Mouse (Mus musculus): ENCODE results near the gene Atp5k. TPM values are rescaled to one million over a fixed set of nuclear protein-coding genes. Genes with fewer than 3 reads are reported as not detected.
A peak's percentile ranks its signal among the peaks of the same experiment; 100 is the strongest.

Atp5k gene
- polyA plus RNA-seq, 1 experiment = 35.6 TPM

DNA sequence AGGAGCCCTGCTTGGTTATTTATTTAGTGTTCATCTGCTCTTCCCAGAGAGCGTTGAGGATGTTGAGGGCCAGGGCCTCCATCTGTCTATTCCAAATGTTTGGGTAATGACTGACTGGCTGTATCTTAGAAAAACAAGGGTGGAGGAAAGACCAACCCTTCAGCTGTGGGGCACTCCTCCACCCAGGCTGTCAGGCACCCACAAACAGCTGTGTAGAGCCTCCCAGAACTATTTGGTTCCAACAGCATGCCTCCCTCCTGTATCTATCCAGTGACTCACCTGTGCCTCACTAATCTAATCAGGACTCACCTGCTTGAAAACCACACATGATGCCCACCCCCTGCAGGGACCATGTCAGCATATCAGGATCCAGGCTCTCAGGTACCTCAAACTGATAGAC lies 18.2 kb upstream of the Atp5k start:
- Histone ChIP-seq H3K27ac (ENCODE audit: control insufficient read depth, insufficient read depth, low read length) (no peak overlapping the region), H3K27me3 (ENCODE audit: control insufficient read depth, insufficient read depth, low read length) (no peaks in the 10 kb centered on the region), H3K36me3 (ENCODE audit: control insufficient read depth, insufficient read depth, low read length) (no peaks in the 10 kb centered on the region), H3K4me3 (ENCODE audit: control insufficient read depth, insufficient read depth, low read length) (no peak overlapping the region), H3K4me1 (replicated peaks; ENCODE audit: control insufficient read depth, insufficient read depth, low read length) (peaks cover 11% of the 10 kb centered on the region)
- DNase-seq = no peak
- WGBS = 97% methylated on average over 1 of the region's 1 CpGs
- no peak for TF ChIP-seq CTCF (IDR thresholded peaks at IDR 0.05; ENCODE audit: borderline replicate concordance, control insufficient read depth, extremely low read depth, insufficient read depth, low read length, poor library complexity)
- no peak for TF ChIP-seq POLR2A (IDR thresholded peaks at IDR 0.05; ENCODE audit: control insufficient read depth, extremely low read depth, insufficient read depth, low read length, poor library complexity)

DNA sequence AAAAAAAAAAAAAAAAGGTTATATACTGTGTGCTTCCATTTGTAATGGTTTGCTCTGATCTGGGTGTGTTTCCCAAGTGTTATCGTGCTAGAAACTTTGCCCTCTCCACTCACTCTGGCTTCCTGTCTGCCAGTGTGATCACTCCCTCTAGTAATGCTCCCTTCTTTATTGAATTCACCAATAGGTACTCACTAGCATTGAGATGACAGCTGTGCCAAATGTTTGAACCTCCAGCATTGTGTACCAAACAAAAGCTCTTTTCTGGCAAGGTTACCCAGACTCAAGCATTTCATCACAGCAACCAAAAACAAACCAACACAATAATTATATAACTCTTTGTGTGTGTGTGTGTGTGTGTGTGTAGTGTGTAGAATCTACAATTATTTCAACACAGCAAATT lies 17.4 kb upstream of the Atp5k start:
- Histone ChIP-seq H3K36me3 (ENCODE audit: control insufficient read depth, insufficient read depth, low read length) (no peaks in the 10 kb centered on the region), H3K27me3 (ENCODE audit: control insufficient read depth, insufficient read depth, low read length) (no peaks in the 10 kb centered on the region), H3K4me3 (ENCODE audit: control insufficient read depth, insufficient read depth, low read length) (no peak overlapping the region), H3K27ac (ENCODE audit: control insufficient read depth, insufficient read depth, low read length) (no peak overlapping the region), H3K4me1 (replicated peaks; ENCODE audit: control insufficient read depth, insufficient read depth, low read length) (peaks cover 11% of the 10 kb centered on the region)
- WGBS = 85% methylated on average over 1 of the region's 1 CpGs
- no peak for DNase-seq
- no peak for TF ChIP-seq CTCF (IDR thresholded peaks at IDR 0.05; ENCODE audit: borderline replicate concordance, control insufficient read depth, extremely low read depth, insufficient read depth, low read length, poor library complexity)
- no peak for TF ChIP-seq POLR2A (IDR thresholded peaks at IDR 0.05; ENCODE audit: control insufficient read depth, extremely low read depth, insufficient read depth, low read length, poor library complexity)

DNA sequence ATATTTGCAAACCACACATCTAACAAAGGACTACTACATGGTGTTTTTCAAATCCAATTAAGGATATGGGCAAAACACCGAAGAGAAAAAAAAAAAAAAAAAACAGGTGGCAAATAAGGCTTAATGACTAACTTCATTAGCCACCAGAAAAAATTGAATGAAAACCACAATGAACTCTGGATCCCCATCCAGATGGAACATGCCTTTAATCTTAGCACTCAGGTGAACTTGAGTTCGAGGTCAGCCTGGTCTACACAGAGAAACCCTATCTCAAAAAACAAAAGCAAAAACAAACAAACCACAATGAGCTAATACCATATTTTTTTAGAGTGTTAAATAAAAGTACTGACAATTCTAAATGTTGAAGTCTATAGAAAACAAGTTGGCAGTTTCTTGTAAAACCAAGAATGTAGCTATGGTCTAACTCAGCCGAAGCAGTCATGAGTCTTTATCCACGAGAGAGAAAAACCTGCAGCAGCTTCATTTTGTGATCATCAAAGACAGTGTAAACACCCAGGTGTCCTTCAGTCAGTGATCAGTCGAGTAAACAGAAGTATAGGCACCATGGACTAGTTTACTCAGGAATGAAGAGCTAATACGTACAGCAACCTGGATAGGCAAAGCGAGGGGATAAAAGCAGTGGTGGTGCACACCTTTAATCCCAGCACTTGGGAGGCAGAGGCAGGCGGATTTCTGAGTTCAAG lies 16.7 kb upstream of the Atp5k start:
- 85% methylated on average over 8 of the region's 8 CpGs for WGBS
- Histone ChIP-seq H3K27ac (ENCODE audit: control insufficient read depth, insufficient read depth, low read length) (no peak overlapping the region), H3K4me3 (ENCODE audit: control insufficient read depth, insufficient read depth, low read length) (no peak overlapping the region), H3K4me1 (replicated peaks; ENCODE audit: control insufficient read depth, insufficient read depth, low read length) (peaks cover 11% of the 10 kb centered on the region), H3K27me3 (ENCODE audit: control insufficient read depth, insufficient read depth, low read length) (no peaks in the 10 kb centered on the region), H3K36me3 (ENCODE audit: control insufficient read depth, insufficient read depth, low read length) (no peaks in the 10 kb centered on the region)
- TF ChIP-seq CTCF (IDR thresholded peaks at IDR 0.05; ENCODE audit: borderline replicate concordance, control insufficient read depth, extremely low read depth, insufficient read depth, low read length, poor library complexity) (no peak), POLR2A (IDR thresholded peaks at IDR 0.05; ENCODE audit: control insufficient read depth, extremely low read depth, insufficient read depth, low read length, poor library complexity) (no peak)
- DNase-seq = no peak

DNA sequence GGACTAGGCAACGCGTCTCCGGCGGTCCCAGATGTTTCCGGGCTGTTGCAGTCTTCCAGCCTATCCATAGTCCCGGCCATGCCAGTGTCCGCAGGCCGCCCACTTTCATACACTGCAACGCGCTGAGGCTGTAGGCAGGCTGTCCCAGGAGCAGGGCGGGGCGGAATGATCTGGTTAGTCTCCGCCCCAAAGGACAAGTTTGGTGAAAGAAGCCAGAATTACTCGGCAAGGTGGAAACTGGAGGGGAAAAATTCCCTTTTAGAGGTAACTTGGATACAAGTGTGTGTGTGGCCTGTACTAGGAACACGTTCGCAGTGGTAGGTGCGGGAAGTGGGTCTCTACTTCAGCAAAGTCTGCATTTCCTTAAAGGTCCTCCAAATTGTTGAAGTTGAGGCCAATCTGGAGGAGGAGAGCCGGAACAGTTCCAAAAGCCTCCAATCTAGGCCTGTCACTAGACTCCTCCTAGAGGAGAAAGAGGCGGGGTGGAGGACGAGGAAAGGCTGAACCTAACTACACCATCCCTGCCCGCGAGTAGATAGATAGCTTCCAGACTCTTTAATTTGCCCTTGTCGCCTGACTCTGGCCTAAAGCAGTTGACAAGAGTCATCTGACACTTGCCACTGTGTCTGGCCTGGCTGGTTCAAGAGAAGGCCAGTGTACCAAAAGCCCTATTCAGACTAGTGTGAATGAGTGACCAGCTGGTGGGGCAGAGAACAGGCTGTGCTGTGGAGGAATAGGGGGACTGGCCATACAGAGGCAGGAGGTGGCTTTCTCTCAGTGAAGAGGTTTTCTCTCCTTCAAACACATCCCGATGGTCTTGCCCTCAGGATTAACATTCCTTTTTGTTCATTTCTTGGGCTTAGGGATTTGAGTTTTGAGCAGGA lies 14.8 kb upstream of the Atp5k start, which contains the start of gene Mfsd7a:
TSS of gene Mfsd7a (minus strand) at position 107 of the 884 bp plus-strand sequence.
- no peak for DNase-seq

DNA sequence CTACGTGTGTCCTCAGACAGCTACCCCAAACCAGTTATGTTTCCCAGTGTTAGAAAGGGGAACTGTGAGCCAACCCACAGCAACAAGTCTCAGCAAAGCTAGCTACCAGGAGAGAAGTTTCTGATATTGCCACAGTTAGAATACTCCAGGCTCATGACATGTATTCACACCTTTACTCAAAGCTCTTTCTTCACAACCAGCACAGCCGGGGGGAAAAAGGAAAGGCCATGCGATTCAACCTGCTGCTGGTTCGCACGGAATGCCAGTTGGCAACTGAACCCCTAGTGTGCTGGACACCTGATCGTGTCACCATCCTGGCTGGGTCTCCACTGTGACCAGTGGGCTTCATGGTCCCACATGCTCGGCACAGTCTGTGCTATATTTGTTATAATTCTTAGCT lies 13.6 kb upstream of the Atp5k start:
- TF ChIP-seq POLR2A (IDR thresholded peaks at IDR 0.05; ENCODE audit: control insufficient read depth, extremely low read depth, insufficient read depth, low read length, poor library complexity) (no peak), CTCF (IDR thresholded peaks at IDR 0.05; ENCODE audit: borderline replicate concordance, control insufficient read depth, extremely low read depth, insufficient read depth, low read length, poor library complexity) (no peak)
- WGBS = 87% methylated on average over 7 of the region's 7 CpGs
- no peaks in the 10 kb centered on the region for H3K36me3 ChIP-seq (ENCODE audit: control insufficient read depth, insufficient read depth, low read length)
- peaks cover 24% of the 10 kb centered on the region for H3K4me1 ChIP-seq (replicated peaks; ENCODE audit: control insufficient read depth, insufficient read depth, low read length)
- H3K27me3 ChIP-seq (ENCODE audit: control insufficient read depth, insufficient read depth, low read length) = no peaks in the 10 kb centered on the region
- no peak overlapping the region for H3K27ac ChIP-seq (ENCODE audit: control insufficient read depth, insufficient read depth, low read length)
- DNase-seq = no peak
- no peak overlapping the region for H3K4me3 ChIP-seq (ENCODE audit: control insufficient read depth, insufficient read depth, low read length)

More for the DNA sequence above, 14.8 kb upstream of the Atp5k start, which contains the start of gene Mfsd7a:
- Histone ChIP-seq H3K27me3 (ENCODE audit: control insufficient read depth, insufficient read depth, low read length) (no peaks in the 10 kb centered on the region), H3K4me3 (ENCODE audit: control insufficient read depth, insufficient read depth, low read length) (peak within 1 kb of the TSS; percentile 31), H3K4me1 (replicated peaks; ENCODE audit: control insufficient read depth, insufficient read depth, low read length) (peaks cover 14% of the 10 kb centered on the region), H3K27ac (ENCODE audit: control insufficient read depth, insufficient read depth, low read length) (no peak within 1 kb of the TSS), H3K36me3 (ENCODE audit: control insufficient read depth, insufficient read depth, low read length) (no peaks in the 10 kb centered on the region)
- WGBS = 38% methylated on average over 24 of the region's 24 CpGs
- TF ChIP-seq POLR2A (IDR thresholded peaks at IDR 0.05; ENCODE audit: control insufficient read depth, extremely low read depth, insufficient read depth, low read length, poor library complexity) (no peak), CTCF (IDR thresholded peaks at IDR 0.05; ENCODE audit: borderline replicate concordance, control insufficient read depth, extremely low read depth, insufficient read depth, low read length, poor library complexity) (no peak)

DNA sequence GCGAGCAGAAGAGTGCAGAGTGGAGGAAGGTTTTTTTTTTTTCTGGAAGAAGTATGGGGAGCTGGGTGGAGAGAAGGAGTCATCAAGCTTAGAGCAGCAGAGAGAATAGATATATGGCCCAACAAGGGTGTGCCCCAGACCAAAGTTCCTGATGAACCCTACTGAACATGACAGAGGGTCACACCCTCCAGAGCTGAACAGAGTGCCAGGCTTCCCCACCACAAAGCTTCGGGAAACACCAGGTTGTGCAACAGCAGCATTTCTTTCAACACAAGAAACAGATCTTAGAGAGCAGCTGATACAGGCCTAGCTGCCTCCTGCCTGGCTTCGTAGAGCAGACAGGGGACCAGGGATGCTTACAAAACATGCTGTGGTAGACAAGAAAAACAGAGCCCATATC lies 12.7 kb upstream of the Atp5k start:
- peaks cover 24% of the 10 kb centered on the region for H3K4me1 ChIP-seq (replicated peaks; ENCODE audit: control insufficient read depth, insufficient read depth, low read length)
- 86% methylated on average over 3 of the region's 3 CpGs for WGBS
- no peaks in the 10 kb centered on the region for H3K36me3 ChIP-seq (ENCODE audit: control insufficient read depth, insufficient read depth, low read length)
- H3K4me3 ChIP-seq (ENCODE audit: control insufficient read depth, insufficient read depth, low read length) = no peak overlapping the region
- no peaks in the 10 kb centered on the region for H3K27me3 ChIP-seq (ENCODE audit: control insufficient read depth, insufficient read depth, low read length)
- no peak for DNase-seq
- no peak overlapping the region for H3K27ac ChIP-seq (ENCODE audit: control insufficient read depth, insufficient read depth, low read length)
- TF ChIP-seq POLR2A (IDR thresholded peaks at IDR 0.05; ENCODE audit: control insufficient read depth, extremely low read depth, insufficient read depth, low read length, poor library complexity) = no peak
- TF ChIP-seq CTCF (IDR thresholded peaks at IDR 0.05; ENCODE audit: borderline replicate concordance, control insufficient read depth, extremely low read depth, insufficient read depth, low read length, poor library complexity) = no peak
